Mouse (Mus musculus) spleen, adult 2 months (tissue): ENCODE data around the gene Ushbp1. TPM values are rescaled to one million over a fixed set of nuclear protein-coding genes. Genes with fewer than 3 reads are reported as not detected.

Experiments
- DNase-seq, 2 experiments: peaks; one replicate each; pipeline versions ENCODE4 v3.0.0 to v3.0.0-alpha.2; 2012 to 2021; ENCODE audit warnings: low spot score in 2 of 2, low read depth in 1 of 2
- H3K27ac ChIP-seq: fragments of 200-500 bp; 2 replicates; pipeline ENCODE4 v1.5.1; 2012; ENCODE audit warnings: low read length, inconsistent platforms; ENCODE audit not compliant: insufficient read depth
- H3K27me3 ChIP-seq: fragments of 200-500 bp; 2 replicates; pipeline ENCODE4 v1.6.1; 2012; ENCODE audit warnings: mild to moderate bottlenecking, moderate library complexity, low read length, inconsistent platforms; ENCODE audit not compliant: control insufficient read depth, insufficient read depth
- H3K36me3 ChIP-seq: fragments of 200-500 bp; 2 replicates; pipeline ENCODE4 v1.6.1; 2012; ENCODE audit warnings: mild to moderate bottlenecking, low read length, inconsistent platforms; ENCODE audit not compliant: control insufficient read depth, insufficient read depth
- H3K4me1 ChIP-seq: fragments of 200-500 bp; 2 replicates; pipeline ENCODE4 v1.6.1; 2011; ENCODE audit warnings: inconsistent platforms; ENCODE audit not compliant: control insufficient read depth, insufficient read depth, insufficient read length
- H3K4me3 ChIP-seq: fragments of 200-500 bp; 2 replicates; pipeline ENCODE4 v1.5.1; 2011; ENCODE audit warnings: mild to moderate bottlenecking, inconsistent platforms; ENCODE audit not compliant: insufficient read depth, insufficient read length; ENCODE audit errors: extremely low read depth
- CTCF ChIP-seq: fragments of 200-500 bp; IDR thresholded peaks from 2 replicates; pipeline ENCODE4 v1.5.1; 2011; ENCODE audit warnings: mild to moderate bottlenecking, inconsistent platforms; ENCODE audit not compliant: insufficient read depth, insufficient read length, insufficient replicate concordance; ENCODE audit errors: extremely low read depth
- POLR2A ChIP-seq: fragments of 200-500 bp; IDR thresholded peaks from 2 replicates; pipeline ENCODE4 v1.6.1; 2011; ENCODE audit warnings: low read depth, low read length, inconsistent platforms
- WGBS: fragments of 180-500 bp; shearing (Covaris S2); methylation state at CpG from one replicate; pipeline ENCODE4 v1.1.7; 2018; 5-methylcytosine and 5-hydroxymethylcytosine counted together
- polyA plus RNA-seq: library from polyadenylated mRNA; depleted of rRNA; stranded (reverse); fragments of >200 nt; gene quantifications from 2 replicates; pipeline ENCODE4 v1.2.3, GENCODE M21; 2012

The Ushbp1 gene
- polyA plus RNA-seq, 1 experiment: 18.4 TPM

DNA sequence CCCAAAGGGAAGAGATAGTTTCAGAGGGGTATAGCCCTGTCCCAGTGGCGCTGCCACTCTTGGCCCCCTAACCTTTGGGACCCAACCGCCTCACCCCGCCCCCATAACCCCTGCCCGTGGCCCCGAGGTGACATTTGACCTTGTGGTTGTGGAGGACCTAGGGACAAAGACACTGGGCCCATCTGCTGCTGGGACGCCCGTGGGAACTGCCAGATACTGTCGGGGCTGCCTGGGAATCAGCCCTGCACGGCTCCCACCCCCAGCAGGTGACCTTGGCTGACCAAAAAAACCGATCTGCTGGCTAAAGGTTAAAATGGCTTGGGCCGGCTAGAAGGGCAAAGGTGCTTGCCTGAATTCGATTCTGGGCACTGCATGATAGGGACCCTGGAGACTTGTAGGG lies 12.2 kb downstream of the Ushbp1 start:
- 88% methylated on average over 12 of the region's 12 CpGs for WGBS
- Histone ChIP-seq H3K36me3 (no peaks in the 10 kb centered on the region), H3K27me3 (peaks cover 13% of the 10 kb centered on the region), H3K27ac (no peak overlapping the region), H3K4me3 (no peak overlapping the region), H3K4me1 (peaks cover 13% of the 10 kb centered on the region)
- DNase-seq: no peak
- TF ChIP-seq POLR2A (no peak), CTCF (no peak)

DNA sequence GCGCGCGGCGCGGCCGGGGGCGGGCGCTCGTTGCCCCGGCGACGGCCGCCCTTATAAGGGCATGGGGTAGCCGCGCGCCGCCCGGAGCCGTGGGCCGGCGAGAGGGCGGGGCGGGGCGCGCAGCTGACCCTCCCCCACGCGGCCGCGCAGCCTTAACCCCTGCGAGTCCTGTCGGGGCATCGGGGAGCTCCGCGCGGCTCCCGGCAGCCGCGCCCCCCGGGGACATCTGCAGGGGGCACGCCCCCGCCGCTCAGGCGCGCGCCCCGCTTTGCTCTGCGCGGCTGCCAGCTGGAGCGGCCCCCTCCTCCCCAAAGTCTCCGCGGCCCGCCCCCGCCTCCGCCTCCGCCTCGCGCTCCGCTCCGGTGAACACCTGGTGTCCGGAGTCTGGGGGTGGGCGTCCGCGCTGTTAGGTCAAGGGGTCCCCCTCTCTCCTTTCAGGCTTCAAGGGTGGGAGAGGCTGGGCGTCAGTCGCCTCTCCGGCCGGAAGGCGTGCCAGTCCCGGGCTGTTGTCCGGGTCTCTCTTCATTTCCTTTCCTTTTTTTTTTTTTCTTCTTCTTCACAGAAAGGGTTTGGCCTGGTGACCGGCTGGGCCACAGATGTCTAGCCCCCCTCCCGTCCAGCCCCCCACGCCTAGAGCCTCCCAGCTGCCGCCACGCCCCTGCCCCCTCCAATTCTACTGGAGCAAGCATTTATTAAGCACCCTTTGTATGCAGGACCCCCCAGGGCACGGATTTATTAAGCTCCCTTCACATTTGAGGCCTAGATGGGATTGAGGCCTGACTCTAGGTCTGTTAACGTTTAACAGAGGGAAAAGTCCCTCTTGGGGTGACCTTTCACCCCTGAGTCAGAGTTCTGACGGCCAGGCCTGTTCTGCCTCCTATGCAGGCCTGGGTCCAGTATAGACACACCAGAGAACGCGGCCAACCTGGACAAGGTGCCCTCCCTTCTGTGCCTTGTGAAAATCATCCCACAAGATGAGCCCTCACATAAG lies 13.3 kb downstream of the Ushbp1 start:
- peak overlapping the region; percentile 72 for H3K4me3 ChIP-seq
- peaks cover 13% of the 10 kb centered on the region for H3K4me1 ChIP-seq
- WGBS: 11% methylated on average over 54 of the region's 80 CpGs
- peak overlapping the region; percentile 79 for H3K27ac ChIP-seq
- peaks cover 13% of the 10 kb centered on the region for H3K27me3 ChIP-seq
- H3K36me3 ChIP-seq: no peaks in the 10 kb centered on the region
- DNase-seq: peak in 1 of 2 experiments; percentile 79
- TF ChIP-seq CTCF (no peak), POLR2A (no peak)

DNA sequence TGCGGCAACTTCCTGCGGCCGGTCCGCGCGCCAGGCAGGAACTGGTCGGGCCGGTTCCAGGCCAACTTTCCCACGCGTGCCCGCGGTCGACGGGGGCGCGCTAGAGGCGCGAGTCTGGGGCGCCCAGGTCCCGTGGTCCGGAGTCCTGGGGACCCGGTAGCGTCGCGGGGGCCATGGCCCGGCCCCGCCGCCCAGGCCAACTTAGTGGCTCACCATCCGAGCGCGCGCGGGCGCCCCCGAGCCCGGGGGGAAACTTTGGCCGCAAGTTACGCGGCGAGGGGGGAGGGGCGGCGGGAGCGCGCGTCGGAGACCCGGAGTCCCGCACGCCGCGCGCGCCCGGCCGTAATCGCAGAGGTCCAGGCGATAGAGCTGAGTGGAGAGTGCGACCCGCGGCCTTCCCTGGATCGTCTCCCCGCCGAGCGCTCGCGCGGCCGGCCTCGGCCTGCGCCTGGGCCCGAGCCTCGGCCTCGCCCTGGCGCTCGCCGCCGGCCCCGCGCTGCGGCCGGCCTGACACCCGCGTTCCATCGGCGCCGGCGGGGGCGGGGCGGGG lies 14.1 kb downstream of the Ushbp1 start, which contains the start of gene Nr2f6:
TSS of gene Nr2f6 (minus strand) at position 540 of the 550 bp plus-strand sequence.
- Histone ChIP-seq H3K36me3 (no peaks in the 10 kb centered on the region), H3K4me3 (peak within 1 kb of the TSS; percentile 72), H3K27me3 (peaks cover 13% of the 10 kb centered on the region), H3K4me1 (peaks cover 15% of the 10 kb centered on the region), H3K27ac (peak within 1 kb of the TSS; percentile 81)
- peak in 1 of 2 experiments; percentile 46 for DNase-seq
- WGBS: under 1% methylated on average over 82 of the region's 89 CpGs
- no peak for TF ChIP-seq CTCF
- TF ChIP-seq POLR2A: no peak

DNA sequence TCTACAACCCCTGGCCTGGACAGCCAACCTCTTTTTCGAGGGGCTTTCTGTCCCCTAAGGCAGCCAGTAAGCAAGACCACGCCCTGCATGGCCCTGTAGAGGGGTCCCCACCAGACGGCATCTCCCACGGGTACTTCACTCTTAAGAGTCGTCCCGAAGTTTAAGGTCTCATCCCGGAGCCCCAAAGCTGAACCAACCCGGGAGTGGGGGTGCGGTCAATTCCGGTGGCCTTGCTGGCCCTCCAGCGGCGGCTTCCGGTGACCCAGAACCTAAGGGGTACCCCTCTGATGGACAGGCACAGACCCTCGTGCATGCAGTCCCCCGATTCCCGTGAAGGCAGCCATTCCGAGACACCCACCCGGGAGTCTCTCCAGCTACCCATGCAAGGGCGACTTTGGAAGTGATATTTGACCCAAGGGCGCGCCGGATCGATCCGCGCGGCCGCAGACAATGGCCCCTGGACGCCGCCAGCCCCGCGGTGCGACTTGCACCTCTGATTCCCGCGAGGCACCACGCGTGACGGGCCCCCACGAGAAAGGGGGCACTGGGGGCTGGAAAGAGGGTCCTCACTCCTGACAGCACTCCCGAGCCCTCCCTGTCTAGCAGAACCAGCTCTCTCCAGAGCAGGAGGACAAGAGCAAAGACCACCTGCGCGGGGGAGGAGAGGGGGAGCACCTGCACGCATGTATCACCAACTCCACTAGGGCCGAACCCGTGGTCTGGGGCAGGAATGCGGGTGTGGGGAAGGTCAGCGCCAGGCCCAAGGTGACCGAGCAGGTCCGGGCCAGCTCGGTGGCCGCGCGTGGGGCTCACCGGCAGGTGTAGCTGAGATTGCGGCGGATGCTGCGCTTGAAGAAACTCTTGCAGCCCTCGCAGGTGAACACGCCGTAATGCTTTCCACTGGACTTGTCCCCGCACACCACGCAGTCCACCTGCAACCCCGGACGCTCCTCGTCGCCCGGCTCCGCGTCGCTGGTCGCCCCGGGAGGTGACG lies 15.1 kb downstream of the Ushbp1 start:
- no peak for DNase-seq
- Histone ChIP-seq H3K4me1 (peaks cover 25% of the 10 kb centered on the region), H3K27me3 (peaks cover 13% of the 10 kb centered on the region), H3K4me3 (peak overlapping the region; percentile 64; the same call in 1 of the 2 replicates), H3K36me3 (no peaks in the 10 kb centered on the region), H3K27ac (0 out of 2 replicates have a peak overlapping the region, but pooled peaks have one; percentile 81)
- TF ChIP-seq POLR2A: no peak
- TF ChIP-seq CTCF: no peak
- WGBS: 11% methylated on average over 72 of the region's 72 CpGs

DNA sequence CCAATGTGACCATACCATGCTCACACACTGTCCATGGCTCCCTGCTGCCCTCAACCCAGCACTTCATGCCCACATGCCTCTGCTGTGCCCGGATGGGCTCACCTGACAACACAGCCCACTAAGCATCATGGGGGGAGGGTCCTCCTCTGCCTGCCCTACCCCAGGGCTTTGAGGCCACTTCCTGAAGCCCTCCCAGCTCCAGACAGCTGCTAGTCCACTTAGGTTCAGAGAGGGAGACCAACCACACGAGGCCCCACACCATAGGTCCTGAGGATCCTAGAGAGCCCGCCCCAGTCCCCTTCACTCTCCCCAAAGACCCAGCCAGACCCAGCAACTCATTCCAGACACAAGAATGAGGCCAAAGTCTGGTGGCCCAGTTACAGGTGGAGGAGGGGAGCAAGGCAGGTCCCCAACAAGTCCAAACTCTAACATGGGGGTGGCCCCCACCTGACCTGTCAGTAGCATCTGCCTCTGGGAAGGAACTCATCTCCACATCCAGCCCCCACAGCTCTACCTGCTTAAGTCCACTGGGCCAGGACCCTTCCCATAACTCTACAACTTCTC lies 16.0 kb downstream of the Ushbp1 start:
- TF ChIP-seq POLR2A: no peak
- TF ChIP-seq CTCF: no peak

DNA sequence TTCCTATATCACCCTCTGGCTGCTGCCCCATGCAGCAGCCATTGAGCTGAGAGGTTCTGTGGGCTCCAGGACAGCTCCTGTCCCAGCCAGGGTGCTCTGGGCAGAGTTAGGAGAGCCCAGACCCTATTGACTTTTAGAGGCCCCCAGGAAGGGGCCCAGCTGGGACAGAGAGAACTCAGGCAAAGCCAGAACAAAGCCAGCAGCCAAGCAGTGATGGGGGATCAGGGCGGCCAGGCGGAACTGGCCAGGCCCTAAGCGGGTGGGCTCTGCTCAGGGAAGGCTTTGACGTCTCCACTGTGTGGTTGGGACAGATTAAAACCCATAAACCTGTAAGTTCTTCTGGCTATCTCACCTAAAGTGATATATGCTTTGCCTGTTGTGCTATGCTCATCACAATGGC lies 16.6 kb downstream of the Ushbp1 start:
- no peak overlapping the region for H3K27ac ChIP-seq
- no peak overlapping the region for H3K4me3 ChIP-seq
- peaks cover 3% of the 10 kb centered on the region for H3K36me3 ChIP-seq
- TF ChIP-seq POLR2A (no peak), CTCF (no peak)
- no peak for DNase-seq
- WGBS: 81% methylated on average over 4 of the region's 4 CpGs
- peaks cover 25% of the 10 kb centered on the region for H3K4me1 ChIP-seq
- peaks cover 13% of the 10 kb centered on the region for H3K27me3 ChIP-seq

More for the DNA sequence above, 16.0 kb downstream of the Ushbp1 start:
- DNase-seq: no peak
- Histone ChIP-seq H3K27me3 (peaks cover 13% of the 10 kb centered on the region), H3K4me1 (peaks cover 25% of the 10 kb centered on the region), H3K4me3 (no peak overlapping the region), H3K36me3 (no peaks in the 10 kb centered on the region), H3K27ac (no peak overlapping the region)
- 82% methylated on average over 3 of the region's 3 CpGs for WGBS
